Mouse (Mus musculus): ENCODE measurements around the gene Dppa2.
"Not testable (repeated sequence)": the region's sequence is repeated elsewhere in the genome, so short reads cannot be mapped to it uniquely, and the experiment has no call there.

Dppa2 gene

DNA sequence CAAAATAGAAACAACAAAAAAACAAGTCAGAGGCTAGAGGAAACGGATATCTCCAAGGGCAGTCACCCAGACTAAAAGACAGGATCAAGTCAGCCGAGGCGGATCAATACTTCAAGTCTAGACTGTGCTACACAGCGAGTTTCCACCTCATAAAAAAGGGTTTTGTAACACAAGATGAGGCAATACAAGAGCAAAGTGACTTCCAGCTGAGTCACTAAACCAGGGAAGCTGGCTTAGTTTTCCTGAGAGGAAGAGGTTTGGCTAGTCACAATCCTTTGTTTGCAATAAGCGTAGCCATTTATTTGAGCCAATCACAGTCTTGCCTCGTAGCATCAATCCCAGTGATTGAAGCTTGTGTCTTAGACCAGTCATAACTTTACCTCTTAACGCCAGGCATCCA lies at the start of gene Dppa2:
Dppa2 (plus strand) TSS at position 400 of the 400 bp plus-strand sequence.
- no peak for DNase-seq (ENCODE audit: extremely low spot score, low read depth, low spot score)

- DNase-seq (ENCODE audit: extremely low spot score, low read depth, low spot score): no peak
Observed at GRCm38 (mm10) chr16:48254584-48254983, 49.1 kb upstream of the Dppa2 start.

DNA sequence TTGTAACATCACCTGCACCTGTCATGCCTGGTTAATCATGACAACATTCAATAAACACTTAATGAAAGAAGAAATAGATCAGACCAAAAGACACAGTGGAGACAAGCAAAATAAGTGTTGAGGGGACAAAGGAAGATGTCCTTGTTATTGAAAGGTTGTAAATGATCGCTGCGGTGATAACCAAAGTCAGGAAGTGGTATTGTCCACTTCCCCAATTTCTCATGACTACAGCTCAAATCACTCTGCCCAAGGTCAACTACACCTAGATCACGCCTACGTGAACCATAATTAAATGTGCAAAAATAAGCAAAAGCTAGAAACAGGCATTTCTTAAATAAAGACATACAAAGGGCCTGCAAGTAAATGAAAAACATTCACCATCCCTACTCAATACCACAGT lies 44.2 kb upstream of the Dppa2 start:
- no peak for DNase-seq (ENCODE audit: extremely low spot score, low read depth, low spot score)

DNA sequence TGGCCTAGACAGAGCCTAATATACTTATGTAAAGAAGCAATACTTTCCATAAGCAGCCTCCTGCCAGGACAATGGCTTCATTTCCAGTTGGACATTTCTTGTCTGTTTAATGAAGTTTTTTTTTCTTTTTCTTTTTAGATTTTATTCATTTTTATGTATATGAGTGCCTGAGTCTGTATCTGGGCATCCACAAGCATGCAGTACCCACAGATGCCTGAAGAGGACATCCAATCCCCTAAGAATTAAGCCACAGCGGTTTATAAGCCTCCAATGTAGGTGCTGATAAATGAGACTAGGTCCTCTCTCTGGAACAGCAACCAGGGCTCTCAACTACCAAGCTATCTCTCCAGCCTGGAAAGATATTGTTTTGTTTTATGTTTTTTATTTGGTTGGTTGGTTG lies 40.8 kb upstream of the Dppa2 start:
- no peak for DNase-seq (ENCODE audit: extremely low spot score, low read depth, low spot score)

GRCm38 (mm10) chr16:48265856-48266255 lies 37.9 kb upstream of the Dppa2 start:
- no peak for DNase-seq (ENCODE audit: extremely low spot score, low read depth, low spot score)

DNA sequence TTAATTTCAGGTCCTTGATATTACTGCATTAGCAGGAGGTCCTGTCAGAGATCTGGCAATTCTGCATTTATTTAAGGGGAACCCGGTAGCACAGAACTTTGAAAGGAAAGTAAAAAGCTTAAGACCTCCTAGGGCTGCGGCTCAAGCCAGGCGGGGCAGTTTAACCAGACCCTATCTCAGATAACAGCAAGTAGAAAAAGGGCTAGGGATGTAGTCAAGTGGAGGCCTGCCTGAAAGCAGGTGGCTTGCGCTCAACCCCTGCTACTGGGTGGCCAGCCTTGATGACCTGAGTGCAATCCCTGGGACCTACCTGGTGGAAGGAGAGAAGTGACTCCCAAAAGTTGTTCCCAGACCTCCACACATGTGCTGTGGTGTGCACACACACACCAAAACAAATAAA lies 26.8 kb upstream of the Dppa2 start:
- DNase-seq (ENCODE audit: extremely low spot score, low read depth, low spot score): no peak

DNA sequence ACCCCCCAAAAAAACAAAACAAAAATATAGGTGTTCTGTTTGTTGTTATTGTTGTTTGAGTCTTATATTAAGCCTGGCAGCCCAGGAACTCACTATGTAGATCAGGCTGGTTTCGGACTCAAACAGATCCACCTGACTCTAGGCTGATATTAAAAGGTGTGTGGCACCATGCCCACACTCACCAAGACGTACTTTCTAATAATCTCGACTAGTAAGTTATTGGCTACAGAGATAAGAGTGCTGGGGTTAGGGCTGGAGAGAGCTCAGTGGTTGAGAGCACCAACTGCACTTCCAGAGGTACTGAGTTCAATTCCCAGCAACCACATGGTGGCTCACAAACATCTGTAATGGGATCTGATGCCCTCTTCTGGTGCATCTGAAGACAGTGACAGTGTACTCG lies 22.8 kb upstream of the Dppa2 start:
- DNase-seq (ENCODE audit: extremely low spot score, low read depth, low spot score): no peak

DNA sequence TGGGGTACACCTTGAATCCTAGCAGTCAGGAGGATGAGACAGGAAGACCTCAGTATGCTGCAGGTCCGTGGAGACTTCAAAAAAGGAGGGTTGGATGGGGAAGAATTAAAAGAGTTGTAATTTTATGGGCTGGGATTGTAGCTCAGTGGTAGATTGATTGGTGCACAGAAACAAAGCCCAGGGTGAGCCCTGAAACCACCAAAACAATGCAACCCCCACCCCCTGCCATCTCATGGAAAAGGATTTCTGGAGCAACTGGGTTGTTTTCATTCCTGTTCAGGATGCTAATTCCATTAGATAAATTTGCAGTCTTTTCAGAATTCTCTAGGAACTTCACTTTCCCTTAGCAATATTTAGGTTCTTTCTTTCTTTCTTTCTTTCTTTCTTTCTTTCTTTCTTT lies 20.9 kb upstream of the Dppa2 start:
- no peak for DNase-seq (ENCODE audit: extremely low spot score, low read depth, low spot score)

GRCm38 (mm10) chr16:48283517-48283916 lies 20.2 kb upstream of the Dppa2 start, which contains the start of gene Dppa4:
Dppa4 (plus strand) TSS chr16:48283733.
- DNase-seq (ENCODE audit: extremely low spot score, low read depth, low spot score): no peak

DNA sequence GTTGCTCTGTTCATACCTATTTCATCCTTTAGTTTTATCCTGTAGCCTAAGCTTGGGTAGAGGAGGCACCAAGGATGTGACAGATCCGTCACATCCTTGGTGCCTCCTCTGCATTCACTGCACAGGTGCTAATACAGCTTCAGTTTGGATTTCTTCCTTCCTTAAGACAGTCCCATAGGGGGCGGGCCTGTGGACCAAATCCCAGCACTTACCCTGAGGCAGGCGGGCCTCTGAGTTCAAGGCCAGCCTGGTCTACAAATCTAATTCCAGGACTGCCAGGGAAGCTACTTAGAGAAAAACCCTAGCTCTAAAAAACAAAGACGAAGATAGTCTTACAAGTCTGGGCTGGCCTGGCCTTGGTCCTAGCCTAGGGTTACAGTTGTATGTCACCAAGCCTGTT lies 18.2 kb upstream of the Dppa2 start:
- no peak for DNase-seq (ENCODE audit: extremely low spot score, low read depth, low spot score)

DNA sequence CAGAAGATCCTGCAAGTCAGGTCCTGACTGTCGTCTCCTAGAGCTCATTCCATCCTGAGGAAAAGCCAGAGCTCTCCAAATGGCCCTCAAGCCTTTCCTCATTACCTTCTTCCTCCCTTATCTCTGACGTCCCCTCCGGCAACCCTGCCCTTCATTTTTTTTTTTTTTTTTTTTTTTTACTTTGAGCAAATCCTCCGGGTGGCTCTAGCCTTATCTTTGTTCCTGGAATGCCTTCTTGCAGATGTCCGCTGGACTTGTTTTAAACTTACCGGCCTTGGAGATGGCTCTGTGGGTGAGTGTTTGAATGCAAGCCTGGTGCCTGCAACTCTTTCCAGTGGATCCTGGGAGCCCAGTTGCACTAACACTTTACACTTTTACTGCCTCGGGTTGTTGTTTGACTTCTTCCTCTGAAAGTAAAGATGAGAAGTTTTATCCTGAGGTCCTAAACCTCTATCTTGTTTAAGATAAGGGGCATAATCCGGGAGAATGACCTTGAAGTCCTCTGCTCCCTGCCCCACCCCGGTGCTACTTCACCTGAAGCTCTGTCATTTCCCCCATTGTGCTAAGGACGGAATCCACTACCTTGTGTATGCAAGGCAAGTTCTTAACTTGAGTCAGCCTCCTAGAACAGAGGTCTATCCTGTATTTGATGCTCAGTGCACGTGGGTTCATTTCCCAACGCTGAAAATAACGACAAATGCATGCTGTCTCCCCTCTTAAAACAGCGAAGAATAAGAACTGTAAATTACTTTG lies 6.1 kb upstream of the Dppa2 start:
- no peak for DNase-seq (ENCODE audit: extremely low spot score, low read depth, low spot score)

GRCm38 (mm10) chr16:48299884-48300283 lies 3.8 kb upstream of the Dppa2 start:
- no peak for DNase-seq (ENCODE audit: extremely low spot score, low read depth, low spot score)

GRCm38 (mm10) chr16:48303983-48304382 lies 275 bp downstream of the Dppa2 start:
- DNase-seq (ENCODE audit: extremely low spot score, low read depth, low spot score): no peak

DNA sequence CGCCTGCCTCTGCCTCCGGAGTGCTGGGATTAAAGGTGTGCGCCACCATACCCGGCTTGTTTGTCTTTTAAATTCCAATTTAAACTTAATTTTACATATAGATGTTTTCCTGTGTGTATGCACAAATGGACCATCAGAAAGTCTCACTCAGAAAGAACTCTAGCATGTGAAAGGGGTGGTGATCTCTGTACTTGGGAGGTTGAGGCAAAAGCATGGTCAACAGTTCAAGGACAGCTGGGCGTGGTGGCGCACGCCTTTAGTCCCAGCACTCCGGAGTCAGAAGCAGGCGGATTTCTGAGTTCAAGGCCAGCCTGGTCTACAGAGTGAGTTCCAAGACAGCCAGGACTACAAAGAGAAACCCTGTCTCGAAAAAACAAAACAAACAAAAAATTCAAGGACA lies 5.2 kb downstream of the Dppa2 start:
- not testable (repeated sequence) for DNase-seq (ENCODE audit: extremely low spot score, low read depth, low spot score)

- no peak for DNase-seq (ENCODE audit: extremely low spot score, low read depth, low spot score)
Observed at GRCm38 (mm10) chr16:48309912-48310630, 6.4 kb downstream of the Dppa2 start.

DNA sequence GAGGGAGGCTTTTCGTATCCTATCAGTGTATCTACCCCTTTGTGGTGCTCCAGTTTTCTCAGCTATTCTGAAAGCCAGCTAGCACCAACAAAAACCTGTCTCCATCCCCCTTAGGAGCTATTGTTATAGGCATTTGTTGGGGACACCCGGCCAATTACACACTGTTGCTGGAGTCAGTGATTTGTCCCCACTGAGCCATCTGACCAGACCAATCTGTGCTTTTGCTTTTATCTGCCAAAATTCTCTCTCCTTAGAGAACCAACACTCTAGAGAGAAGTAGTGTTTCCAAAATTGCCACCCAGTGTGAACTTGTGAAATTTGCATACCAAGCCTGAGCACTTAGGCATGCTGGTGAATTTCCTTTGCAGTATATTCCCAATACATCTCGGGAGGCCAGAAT lies 11.6 kb downstream of the Dppa2 start:
- no peak for DNase-seq (ENCODE audit: extremely low spot score, low read depth, low spot score)

DNA sequence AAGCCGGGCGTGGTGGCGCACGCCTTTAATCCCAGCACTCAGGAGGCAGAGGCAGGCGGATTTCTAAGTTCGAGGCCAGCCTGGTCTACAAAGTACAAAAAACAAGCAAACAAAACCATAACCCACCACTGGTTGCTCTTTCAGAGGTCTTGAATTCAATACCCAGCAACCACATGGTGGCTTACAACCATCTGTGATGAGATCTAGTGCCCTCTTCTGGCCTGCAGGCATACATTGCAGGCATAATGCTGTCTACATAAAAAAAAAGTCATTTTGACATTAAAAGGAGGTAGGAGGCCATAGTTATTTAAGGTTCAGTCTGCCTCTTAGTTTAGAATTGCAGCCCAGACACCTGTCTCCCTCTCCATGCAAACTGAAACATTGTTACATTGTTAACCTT lies 17.1 kb downstream of the Dppa2 start:
- no peak for DNase-seq (ENCODE audit: extremely low spot score, low read depth, low spot score)

- no peak for DNase-seq (ENCODE audit: extremely low spot score, low read depth, low spot score)
Observed at GRCm38 (mm10) chr16:48323133-48323532, 19.4 kb downstream of the Dppa2 start.

GRCm38 (mm10) chr16:48323602-48324345 lies 20.1 kb downstream of the Dppa2 start:
- DNase-seq (ENCODE audit: extremely low spot score, low read depth, low spot score): no peak

- DNase-seq (ENCODE audit: extremely low spot score, low read depth, low spot score): no peak
Observed at GRCm38 (mm10) chr16:48326903-48327302, 23.2 kb downstream of the Dppa2 start.

- no peak for DNase-seq (ENCODE audit: extremely low spot score, low read depth, low spot score)
Observed at GRCm38 (mm10) chr16:48328420-48328819, 24.7 kb downstream of the Dppa2 start.

DNA sequence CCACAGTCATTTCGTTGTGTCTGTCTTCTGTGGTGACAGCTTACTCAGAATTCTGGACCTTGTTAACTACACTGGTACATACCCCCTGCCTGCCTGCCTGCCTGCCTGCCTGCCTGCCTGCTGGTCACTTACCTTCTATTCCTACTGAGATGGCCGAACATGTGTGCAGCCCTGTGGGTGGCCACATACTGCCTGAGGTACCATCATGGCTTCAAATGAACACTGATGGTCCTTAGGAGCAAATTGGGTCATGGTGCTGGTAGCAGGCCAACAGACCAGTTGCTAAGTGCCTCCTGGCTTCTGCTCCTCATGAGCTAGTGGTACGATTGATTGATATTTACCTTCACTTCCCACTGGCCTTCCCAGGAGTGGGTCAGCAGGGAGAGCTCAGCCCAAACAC lies 28.1 kb downstream of the Dppa2 start:
- DNase-seq (ENCODE audit: extremely low spot score, low read depth, low spot score): no peak

Data from hindlimb bud, embryonic 11.5 days (tissue).